Mouse (Mus musculus): Measurements from ENCODE around the gene 1700018B08Rik.

1700018B08Rik gene

DNA sequence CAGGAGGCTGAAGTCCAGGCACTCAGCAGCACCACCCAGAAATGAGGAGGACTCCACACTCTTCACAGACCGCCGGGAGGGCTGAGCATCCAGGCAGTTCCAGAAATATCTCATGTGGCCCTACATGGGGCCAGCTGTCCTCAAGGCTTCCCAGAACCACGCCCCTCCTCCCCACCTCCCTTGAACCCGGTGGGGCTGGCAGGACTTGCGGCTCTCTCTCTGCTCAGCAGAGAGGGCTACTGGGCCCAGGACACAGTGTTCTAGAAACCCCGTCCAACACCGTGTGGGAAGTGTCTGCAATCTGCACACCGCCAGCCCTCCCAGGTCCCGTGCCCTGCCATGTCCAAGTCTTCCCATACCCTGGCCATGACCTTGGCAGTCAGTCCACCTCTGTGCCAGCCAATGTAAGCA lies 18.8 kb upstream of the 1700018B08Rik start:
- DNase-seq (ENCODE audit: low read depth): no peak

DNA sequence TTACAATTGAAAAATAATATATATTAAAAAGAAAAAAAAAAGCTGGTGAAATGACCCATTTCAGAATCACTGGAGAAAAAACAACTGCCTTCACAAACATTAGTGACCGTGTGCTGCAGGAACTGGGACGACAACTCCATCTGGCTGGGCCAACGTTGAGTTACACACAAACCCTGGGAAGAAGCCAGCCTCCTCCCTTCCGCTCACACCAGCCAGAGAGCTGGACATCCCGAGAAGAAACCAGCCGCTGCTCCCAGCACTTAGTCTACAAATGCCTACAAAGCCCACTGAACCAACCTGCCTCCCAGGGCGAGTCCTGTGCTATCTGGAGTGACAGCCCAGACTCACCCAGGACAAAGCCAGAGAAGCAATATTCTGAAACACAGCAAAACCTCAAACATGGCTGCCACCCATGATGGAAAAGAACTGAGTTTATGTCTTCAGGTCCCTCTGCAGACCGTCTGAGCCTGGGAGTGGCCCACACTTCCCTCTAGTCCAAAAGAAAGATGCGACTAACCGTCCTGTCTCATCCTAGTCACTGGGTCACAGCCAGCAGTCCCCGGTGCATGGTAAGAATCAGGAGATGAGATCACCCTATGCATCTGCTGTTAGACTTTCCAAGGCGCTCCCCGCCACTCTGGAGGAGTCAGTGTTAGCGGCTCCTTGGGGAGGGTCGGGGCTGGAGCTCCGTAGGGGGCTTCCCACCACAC lies 17.7 kb upstream of the 1700018B08Rik start:
- DNase-seq (ENCODE audit: low read depth): no peak

DNA sequence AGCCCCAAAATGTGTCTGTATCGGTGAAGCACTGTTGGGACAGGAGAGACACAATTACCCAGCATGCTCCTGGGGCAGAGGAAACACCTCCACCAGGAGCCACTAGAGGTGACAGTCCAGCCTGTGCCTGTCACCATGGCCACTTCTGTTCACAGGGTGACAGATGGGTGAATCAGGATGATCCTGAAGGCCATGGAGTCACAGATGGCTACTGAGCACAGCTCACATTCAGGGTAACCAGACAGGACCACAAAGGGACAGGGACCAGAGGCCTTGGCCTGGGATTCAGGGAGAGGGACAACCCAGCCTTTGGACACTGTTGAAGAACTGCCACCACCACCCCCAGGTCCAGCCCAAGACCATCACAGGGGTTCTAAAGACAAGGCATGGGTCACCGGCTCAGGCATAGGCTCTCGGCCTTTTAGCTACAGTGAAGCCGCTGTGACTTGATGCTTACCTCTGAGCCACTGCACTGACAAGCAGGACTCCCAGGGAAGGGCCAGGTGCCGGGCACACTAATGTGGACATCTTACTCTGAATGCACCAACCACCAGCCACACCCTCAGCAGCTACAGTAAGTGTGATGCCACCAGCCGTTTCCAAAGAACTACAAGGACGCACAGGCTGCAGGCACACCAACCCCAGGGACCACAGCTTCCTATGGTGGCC lies 16.4 kb upstream of the 1700018B08Rik start:
- no peak for DNase-seq (ENCODE audit: low read depth)

DNA sequence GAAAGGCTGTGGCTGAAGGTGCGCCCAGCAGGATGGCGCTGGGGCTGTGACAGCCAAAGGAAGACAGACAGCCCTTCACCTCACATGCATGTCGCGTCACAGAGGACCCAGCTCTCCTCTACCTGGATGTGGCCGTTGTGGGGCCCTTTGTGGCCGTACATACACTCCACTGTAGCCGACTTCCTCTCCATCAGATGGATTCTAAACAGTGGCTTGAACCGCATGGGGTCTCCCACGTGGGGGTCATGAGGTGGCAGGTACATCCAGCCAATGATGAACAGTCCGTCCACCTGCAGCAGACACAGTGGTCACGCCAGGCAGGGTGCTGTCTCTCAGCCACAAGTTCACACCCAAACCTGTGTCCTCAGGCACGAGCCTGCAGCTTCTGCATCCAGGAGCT lies 15.7 kb upstream of the 1700018B08Rik start:
- no peak for DNase-seq (ENCODE audit: low read depth)

DNA sequence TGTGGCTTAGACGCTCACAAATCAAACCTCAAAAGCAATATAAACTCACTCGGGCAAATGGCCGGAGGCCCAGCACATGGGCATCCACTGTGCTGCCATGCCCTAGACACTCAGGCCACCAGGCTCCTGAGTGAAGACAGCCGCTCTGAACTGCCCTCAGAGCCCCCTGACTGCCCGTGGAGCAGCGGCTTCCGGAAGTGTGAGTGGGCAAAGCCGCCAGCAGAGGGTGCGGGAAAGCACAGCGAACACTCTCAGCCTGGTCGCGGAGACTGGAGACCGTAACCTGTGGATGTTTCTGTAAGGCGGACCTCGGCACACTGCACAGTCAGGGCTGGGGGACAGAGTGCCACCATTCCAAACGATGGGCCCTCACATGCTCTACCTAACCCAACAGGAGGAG lies 14.4 kb upstream of the 1700018B08Rik start:
- no peak for DNase-seq (ENCODE audit: low read depth)

DNA sequence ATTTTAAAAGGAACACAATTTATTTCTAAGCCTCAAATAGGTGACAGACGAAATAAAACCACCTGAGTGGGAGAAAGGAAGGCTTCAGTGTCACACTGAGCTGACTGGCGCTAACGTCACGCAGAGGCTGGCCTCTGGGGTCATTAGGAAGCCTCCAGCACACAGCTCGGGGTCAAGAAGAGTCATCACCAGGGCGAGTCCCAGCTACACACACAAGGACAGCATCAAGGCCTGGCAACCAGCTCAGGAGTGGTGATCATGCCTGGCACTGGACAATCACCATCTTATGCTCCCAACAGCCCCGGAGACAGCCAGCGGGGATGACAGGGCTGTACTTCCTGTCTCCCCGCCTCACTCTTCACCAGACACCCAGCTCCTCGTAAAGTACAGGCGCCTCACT lies 13.6 kb upstream of the 1700018B08Rik start:
- no peak for DNase-seq (ENCODE audit: low read depth)

DNA sequence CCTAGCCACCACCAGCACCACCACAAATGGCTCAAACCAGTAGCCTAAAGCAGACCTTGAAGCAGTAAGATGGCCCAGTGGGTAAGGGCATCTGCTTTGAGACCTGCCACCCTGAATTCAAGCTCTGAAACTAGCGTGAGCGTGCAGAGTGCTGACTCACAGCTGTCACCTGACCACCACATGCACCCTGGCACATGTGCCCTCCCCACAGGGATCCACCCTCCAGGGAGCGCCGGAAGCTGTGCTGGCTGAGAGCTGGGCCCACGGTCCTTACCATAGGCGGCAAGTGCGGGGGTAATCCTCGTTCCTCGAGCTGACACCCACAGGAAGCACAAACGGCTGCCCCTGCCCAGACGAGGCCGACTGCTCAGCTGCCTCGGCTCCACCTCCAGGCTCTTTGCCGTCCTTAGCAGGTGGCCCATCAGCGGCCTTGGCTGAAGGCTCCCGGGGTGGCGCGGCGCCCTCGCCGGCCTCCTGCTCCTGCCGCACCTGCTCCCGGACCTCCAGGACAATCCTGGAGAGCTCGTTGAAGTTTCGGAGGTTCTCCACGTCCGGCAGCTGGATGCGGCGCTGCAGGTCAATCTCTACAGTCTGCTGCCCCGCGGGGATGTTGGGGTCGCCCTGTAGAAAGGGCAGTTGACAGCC lies 9.8 kb upstream of the 1700018B08Rik start:
- no peak for DNase-seq (ENCODE audit: low read depth)

DNA sequence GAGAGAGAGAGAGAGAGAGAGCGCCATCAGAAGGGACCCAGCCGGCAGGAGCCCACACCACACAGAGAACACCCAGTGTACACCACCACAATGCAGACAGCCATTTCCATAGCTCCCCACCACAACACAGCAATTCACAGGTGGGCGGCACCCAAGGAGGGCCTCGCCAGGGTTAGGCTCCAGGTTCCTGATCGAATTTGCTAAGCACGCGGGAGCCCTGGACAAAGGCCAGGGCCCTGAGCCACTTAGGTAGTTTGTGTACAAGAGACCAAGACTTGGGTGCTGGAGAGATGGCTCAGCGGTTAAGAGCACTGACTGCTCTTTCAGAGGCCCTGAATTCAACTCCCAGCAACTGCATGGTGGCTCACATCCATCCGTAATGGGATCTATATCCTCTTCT lies 8.4 kb upstream of the 1700018B08Rik start:
- no peak for DNase-seq (ENCODE audit: low read depth)

DNA sequence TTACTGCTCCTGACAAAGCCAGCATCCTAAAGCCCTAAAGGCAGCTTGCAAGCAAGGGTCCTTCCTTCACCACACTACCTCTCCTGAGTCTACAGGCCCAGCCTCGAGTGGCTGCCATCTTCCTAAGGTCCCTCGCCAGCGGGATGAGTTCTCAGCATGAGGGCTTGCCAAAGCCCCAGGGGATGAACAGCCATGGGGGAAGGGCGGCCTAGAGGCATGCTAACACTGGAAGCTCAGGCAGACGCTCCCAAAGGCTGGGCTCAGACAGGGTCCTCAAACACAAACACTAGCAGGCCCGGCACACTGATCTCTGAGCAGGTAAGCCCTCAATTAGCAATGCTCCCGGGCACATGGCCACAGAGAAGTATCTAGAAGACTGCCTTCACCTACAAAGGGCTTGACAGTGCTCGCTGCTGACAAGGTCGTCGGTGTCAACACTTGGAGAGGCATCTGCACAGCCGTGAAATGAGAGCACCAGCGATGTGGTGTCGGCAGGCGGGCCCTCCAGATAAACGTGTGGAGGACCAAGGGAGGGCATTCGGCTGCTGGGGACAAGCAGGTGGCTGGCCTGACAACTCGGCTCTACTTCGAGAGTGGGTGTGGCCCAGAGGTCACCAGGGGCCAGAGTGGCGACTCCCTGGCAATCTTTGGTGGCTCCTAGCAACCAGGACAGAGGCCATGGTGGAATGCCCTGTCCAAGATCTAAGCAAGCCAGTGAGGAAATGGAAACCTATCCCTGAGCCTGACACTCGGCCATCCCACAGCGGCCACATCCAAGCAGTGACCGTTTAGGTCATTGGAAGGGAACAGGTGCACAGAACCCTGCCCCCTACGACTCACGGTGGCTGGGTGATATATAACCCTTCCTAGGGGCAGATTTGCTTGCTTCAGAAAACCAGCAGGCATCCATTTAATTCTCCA lies 7.2 kb upstream of the 1700018B08Rik start:
- DNase-seq (ENCODE audit: low read depth): no peak

DNA sequence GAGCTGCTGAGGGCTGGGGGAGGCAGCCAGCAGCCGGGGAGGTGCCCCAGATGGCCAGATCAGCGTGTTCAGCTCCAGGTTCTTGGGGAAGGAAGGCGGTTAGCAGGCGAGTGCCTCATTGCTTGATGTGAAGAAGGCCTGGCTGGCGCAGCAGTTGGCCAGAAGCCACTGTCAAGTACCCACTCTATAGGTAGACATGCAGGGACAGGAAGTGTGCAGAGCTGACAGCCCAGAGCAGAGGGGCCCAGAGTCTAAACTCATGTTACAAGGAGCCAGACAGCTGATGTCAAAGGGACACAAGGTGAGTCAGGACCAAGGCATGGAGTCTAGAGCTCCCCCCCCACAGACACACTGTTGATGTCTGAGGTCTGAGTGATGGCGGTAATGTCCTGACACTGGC lies 5.9 kb upstream of the 1700018B08Rik start:
- DNase-seq (ENCODE audit: low read depth): no peak

DNA sequence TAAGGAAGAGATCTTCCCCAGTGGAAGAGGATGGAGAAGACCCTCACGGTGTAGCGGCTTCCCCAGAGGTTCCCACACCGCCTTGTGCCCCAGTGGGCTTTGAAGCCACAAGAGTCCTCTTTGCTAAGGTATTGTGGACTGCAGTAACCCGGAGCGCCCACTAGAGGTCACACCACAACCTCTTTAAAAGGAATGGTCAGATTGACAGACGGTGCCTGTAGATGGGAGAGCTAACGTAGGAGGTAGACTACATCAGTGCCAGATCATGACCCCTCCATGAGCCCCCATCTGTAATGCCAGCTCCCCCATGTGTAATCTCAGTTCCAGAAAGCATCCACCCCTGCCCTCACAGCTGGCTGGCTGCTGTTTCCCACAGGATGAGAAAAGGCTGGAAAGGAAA lies 3.0 kb upstream of the 1700018B08Rik start:
- peak; percentile 68 for DNase-seq (ENCODE audit: low read depth)

DNA sequence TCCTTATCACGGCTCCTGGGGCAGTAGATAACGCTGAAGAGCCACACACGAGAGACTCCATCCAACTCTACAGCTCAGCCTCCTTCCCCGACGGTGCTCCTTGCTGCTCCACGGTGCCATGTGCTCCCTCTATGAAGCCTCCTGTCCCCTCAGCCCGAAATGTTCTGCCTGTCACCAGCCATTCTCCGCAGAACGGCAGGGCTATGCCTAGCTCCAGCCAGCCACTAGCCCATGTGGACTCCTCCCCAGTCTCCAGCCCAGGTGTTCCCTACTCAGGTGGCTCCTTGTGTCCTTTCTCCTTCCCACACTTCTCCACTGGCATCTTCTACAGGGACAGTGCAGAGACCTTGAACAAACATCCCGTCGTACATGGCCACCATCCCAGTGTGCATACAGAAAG lies 816 bp upstream of the 1700018B08Rik start:
- DNase-seq (ENCODE audit: low read depth): no peak

DNA sequence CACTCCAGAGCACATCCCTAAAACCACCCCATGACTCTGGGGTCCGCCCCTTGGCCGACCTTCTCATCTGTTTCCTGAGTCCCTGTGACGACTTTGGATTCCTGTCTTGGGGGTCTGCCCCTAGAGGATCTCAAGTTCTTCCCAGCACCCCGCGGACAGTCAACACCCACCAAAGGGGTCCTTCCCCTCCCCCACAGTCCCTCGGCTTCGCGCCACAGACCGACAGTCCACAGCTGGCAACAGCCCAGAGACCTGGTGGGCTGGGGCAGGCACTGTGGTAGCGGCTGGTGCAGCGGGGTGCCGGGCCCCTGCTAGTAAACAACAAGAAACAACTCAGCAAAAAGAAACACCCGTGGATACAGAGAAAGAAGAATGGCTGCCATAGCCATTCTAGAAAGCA lies 1.2 kb downstream of the 1700018B08Rik start:
- DNase-seq (ENCODE audit: low read depth): no peak

DNA sequence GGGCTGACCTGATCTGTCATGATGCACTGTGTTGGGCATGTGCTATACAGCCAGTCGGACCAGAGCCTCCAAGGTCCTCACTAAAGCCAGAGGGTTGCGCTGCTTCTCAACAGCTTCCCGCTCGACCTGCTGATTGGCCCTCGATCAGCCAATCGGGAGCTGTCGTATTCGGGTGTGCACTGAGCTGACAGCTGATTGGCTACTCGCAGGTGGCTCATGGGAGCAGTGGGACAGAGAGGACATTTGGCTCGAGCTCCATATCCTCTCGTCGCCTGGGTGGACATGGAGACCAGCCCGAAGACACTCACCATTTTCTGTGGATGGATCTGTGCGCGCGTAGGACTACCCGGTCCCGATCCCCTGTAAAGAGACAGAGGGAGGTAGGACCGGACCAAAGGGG lies 2.3 kb downstream of the 1700018B08Rik start:
- DNase-seq (ENCODE audit: low read depth): no peak

DNA sequence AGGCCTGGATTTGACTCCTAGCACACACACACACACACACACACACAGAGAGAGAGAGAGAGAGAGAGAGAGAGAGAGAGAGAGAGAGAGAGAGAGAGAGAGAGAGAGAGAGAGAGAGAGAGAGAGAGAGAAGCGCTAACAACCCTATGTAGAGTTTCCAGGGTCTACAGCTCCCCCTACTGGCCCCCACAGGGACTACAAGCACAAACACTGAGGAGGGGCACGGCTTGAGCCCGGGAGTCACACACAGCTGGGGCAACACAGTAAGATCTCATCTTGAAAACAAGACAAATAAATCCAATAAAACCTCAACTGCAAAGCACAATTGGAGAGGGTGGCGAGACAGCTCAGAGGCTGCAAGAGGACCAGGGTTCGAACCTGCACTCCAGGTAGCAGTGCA lies 11.7 kb downstream of the 1700018B08Rik start:
- DNase-seq (ENCODE audit: low read depth): no peak

DNA sequence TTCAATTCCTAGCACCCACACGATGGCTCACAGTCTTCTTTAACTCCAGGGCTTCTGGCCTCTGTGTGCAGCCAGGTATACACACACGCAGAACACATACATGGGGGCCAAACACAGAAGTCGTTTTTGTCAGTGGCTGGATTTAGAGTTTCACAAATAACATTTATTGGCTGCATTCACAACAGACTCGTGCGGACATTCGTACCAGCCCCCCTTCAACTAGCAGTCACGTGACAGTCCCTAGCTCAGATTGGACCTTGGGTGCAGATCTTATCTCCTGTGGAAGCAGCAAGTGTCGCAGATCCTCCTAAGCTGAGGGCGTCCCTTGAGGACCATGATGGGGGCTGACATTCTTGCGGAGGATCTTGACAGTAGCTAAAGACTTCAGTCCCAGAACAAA lies 13.5 kb downstream of the 1700018B08Rik start:
- DNase-seq (ENCODE audit: low read depth): no peak

DNA sequence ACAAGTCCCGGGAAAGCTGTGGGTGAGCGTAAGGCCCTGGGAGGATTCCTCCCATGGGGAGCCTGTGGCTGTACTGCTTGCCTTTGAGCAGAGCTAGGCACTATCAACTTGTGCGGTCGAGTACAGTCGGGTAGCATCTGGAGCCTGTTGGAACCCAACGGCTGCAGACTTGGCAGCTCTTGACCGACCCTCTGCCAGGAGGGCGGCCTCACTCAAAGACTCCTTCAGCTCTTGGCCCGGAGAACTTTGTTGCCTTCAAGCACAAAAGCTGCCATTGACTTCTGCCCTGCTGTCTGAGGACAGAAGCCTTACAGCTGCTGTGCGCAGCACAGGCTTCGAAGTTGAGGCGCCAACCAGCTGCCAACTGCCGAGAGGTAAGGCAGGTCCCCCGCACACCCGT lies 15.3 kb downstream of the 1700018B08Rik start:
- no peak for DNase-seq (ENCODE audit: low read depth)

DNA sequence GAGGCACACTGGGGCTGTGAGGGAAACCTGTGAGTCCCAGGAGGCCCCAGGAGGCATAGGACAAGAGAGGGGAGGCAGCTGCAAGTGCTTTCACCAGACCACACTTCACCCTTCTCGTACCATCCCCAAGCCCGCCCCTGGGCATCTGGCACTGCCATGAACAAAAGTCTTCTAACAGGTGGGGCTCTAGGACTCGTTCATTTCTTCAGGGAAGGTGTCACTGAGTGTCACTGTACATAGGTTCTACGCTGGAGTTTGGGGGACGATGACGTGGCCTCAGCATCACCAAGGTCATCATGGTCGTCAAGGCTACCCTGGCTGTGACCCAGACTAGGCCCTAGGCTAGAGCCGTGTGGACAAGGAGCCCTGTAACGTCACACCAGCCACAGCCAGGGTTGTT lies 16.4 kb downstream of the 1700018B08Rik start:
- DNase-seq (ENCODE audit: low read depth): no peak

DNA sequence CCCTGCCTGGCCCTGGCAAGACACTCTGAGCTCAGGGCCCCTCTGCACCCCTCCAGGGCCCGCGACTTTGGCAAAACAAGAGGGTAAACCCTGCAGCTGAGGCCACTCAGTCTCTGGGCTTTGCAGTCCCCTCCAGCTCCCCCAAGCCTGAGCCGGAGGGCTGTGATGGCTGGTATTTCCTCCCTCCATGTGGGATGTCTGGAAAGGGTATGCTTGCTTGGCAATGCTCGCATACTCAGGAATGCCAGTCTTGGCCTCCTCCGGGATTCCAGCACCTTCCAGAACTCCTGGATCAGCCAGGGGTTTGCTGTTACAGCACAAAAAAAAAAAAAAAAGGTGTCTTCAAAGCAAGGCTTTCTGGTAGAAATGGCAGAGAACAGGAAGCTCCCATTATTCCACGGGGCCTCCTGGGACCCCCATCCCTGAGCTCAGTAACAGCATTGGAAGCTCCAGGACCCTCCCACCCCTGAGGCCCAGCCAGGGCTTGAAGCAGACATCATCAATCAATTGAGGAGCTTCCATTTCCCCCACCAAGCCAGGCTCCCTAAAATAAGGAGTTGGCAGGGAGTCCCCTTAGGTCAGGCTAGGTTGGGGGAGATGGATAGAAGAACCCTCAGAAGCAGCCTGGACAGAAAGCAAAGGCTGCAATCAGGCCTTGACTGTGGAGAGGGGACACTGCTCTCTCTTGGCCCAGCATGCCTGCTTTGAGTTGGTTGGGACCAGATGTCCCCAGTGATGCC lies 17.1 kb downstream of the 1700018B08Rik start:
- DNase-seq (ENCODE audit: low read depth): no peak

DNA sequence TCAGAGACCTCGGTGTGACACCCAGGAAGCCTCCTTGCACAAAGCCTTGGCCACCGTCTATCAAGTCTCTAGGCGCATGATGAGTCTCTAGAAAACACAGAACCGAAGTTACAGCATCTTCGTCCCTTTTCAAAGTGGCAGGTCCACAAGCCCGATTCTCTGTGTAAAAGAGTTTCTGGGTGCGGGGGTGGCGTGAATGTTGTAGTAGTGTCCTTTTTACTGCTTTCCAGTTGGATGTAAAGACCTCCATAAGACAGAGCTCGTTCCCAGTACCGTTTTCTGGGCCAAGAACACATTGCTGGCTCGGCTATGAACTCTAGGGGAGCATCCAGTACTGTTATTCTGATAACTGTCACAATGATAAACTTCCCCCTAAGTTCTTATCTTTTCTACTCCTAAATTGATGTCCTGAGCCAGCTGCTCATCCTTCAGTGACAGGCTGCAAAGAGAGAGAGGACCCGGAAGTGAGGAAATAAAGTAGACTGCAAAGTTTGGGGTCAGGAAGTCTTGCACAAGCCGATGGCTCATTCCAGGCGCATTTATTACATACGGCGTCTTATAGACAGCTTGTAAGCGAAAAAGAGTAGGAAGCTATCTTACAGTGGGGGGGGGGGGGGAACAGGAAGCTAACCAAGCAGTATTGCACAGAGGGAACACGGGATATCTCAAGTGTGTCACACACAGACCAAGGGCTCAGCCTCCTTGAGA lies 18.9 kb downstream of the 1700018B08Rik start:
- DNase-seq (ENCODE audit: low read depth): no peak

DNA sequence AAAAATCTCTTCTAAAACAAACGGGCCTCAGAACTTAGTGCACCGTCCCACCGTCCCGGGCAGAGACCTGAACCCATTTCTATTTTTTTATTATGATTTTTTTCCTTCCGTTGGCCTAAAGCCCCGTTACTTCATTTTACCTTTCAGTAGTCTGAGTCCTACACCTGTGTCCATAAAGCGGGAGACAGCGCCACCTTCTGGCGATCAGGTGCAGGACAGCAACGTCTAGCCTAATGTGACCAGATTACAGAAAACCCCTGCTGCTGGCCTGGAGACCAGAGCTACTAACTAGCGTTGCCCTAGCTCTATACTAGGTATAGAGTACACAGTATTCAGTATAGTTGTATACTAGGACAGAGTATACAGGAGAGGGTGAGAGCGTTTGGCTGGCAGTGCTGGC lies 30.7 kb downstream of the 1700018B08Rik start:
- peak; percentile 47 for DNase-seq (ENCODE audit: low read depth)
